Mouse (Mus musculus) CD8-positive naive resting alpha-beta T cell, adult 2 months (primary cell): ENCODE results near the gene Lhb.
"Not testable (repeated sequence)": the region's sequence is repeated elsewhere in the genome, so short reads cannot be mapped to it uniquely, and the experiment has no call there.

Source experiments
- DNase-seq, 2 experiments: peaks; one replicate each; pipeline ENCODE4 v3.0.0; 2022; ENCODE audit warnings: low read depth in 2 of 2, low spot score in 2 of 2

Lhb gene

GRCm38 (mm10) chr7:45454971-45455370, 34.4 kb downstream of the Lhb start:
- no peak for DNase-seq

DNA sequence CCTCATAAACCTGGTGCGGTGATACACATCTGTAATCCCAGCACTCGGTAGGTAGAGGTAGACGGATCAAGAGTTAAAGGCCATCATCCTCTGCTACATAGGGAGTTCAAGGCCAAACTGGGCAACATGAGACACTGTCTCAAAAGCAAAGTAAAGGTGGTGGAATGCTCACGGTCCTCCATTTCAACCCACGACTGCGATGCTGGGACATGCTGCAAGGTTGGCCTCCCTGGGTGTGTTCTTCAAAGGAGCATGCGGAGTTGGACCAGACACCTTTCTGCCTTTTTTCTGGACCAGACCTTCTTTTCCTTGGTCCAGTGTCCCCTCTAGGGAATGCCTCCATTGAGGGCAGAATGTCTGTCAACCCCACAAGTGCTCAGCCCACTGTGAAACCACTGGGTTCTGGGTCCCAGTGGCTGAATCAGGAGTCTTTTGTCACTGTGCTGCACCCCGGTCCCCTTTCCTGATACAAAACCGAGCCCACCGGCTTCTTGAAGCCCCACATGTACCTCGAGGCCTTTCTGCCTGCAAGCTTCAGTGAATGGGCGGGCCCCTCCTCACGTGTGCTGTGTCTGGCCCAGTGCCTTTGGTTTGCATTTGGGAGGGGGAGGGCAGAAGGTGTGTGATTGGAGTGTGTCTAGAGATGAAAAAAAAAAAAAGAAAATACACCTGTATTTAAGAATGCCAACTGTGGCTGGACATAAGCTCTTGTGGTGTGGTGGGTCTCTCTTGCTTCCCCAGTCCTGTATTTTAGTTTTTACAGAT, 35.5 kb downstream of the Lhb start:
- no peak for DNase-seq

GRCm38 (mm10) chr7:45456721-45457203, 36.1 kb downstream of the Lhb start:
- DNase-seq, result no peak

DNA sequence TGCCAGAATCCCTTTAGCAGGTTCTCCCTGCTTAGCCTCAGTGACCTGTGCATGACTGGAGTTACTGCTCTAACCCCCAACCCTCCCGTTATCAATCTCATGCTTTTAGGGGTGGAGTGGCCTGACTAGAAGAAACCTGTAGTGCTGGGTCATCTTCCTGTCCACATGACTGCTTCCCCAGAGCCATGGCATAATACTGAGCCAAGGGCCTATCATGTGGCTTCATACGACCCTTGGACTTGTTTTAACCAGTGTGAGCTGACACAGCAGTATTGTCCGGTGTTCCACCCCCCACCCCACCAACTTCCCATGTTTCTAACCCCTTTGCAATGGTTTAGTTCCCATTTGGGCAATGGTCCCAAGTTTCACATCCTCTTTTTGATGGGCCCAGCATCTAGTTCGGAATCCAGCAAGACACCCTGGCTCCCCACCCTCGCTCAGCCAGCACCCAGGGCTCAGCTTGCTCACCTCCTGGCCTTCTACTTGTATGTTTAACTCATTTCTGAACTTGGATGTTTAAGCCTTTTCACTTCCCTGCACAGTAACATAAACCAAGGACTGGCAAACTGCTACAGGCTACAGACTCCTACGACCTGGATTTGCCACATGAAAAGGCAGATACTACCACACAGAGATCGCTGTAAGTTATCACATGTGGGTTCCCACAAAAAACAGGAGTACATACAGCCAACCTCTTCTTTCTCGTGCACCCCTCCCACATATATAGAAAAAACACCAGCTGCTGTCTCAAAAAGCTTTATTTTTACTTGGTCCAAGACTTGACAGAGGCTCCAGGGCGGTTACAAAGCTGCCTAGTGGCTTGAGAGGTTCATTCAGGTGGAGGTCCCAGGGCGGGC, 36.8 kb downstream of the Lhb start:
- no peak for DNase-seq

DNA sequence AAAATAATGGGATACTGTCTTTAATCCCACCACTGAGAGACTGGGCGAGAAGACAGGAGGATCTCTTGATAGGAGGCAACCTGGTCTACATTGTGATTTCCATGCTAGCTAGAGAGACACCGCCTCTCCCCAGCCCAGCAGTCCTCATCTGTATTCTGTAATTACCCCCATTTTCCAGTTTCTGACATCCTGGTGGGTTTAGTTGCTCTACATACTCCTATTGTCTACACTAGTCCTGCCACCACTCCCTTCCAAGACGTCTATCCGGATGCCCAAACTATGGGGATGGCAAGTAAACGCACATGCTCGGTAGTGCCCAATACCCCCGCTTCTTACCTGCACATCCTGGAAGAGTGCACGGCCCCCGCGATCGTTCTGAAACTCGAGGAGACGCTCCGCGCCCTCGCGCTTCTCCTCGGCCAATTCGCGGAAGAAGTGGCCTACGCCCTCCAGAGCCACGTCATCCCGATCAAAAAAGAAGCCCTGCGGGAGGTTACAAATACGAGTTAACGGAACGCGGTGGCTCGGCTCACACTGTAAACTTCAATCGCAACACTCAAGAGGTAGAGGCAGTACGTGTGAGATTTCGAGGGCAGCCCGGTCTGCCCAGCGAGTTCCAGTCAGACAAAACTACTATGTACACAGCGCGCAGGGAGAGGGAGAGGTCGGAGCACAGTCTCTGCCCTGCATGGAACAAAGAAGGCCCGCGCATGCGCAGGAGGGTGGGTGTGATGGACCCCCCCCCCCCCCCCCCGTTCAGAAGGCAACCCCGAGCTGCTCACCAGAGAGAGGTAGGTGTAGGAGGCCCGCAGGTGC, 38.3 kb downstream of the Lhb start:
- peak; percentile 60 to 70 for DNase-seq

DNA sequence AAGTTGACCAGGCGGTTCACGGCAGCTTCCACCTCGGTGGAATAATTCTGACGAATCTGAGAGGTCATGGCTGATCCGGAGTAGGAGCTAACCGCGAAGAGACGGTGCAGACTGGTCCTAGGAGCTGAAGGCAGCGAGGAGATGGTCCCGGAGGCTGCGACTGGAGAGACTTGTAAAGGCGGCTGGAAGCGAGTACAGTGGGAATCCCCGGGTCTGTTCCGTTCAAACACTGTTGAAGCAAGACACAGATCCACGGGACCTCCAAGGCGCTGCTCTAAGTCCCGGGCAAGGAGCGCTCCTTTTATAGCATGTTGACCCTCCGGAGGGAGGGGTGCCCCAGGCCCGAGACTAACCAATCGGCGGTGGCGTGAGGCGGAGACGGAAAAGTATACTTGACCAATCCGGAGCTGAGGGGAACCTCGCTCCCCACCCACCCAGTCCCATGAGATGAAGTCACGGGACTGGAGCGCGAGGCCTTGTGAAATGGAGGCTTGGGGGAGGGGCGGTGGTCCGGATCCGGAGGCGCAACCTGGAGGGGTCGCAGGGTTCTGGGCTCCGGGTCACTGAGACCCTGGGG, 39.0 kb downstream of the Lhb start, which contains the start of gene Ftl1:
Gene Ftl1 (minus strand): TSS at position 321 of the 577 bp plus-strand sequence.
- DNase-seq, result peak; percentile 88 to 89

DNA sequence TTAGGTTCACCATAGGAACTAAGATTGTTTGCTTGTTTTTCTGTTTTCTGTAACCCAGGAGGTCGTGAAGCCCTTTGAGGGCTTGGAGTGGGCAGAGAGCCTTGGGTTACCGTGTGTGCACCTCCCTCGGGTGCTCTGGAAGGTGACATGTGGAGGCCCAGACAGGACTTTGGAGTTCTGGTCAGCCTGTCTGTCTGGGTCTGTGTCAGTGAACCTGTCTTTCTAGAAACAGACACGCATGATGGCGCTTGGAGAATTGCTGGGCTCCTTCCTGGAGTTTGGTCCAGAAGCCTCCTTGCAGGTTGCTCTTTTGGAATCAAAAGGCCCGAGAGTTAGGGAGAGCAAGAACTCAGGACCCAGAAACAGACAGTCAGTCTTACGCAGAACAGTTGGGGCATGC, 39.8 kb downstream of the Lhb start:
- DNase-seq, result no peak

DNA sequence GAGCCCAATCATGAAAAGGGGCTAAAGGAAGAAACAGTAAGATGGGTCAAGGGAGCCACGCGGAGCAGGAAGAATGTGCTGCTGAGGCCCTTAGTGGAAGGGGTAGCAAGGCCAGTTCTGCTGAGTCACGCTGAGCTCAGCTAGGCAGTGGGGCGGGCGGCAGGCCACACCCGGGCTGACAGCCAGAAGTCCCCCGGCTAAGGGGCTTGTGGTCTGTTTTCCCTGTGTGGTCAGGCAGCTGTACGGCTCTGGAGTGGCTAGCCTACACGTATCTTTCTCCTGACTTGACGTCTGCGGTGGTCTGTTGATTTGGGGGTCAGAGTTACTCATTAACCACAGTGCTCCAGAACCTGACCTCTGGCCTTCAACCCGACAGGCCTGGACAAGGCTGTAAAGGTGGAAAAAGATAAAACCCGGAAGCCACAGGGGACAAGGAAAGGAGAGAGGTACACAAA, 40.3 kb downstream of the Lhb start:
- no peak for DNase-seq

DNA sequence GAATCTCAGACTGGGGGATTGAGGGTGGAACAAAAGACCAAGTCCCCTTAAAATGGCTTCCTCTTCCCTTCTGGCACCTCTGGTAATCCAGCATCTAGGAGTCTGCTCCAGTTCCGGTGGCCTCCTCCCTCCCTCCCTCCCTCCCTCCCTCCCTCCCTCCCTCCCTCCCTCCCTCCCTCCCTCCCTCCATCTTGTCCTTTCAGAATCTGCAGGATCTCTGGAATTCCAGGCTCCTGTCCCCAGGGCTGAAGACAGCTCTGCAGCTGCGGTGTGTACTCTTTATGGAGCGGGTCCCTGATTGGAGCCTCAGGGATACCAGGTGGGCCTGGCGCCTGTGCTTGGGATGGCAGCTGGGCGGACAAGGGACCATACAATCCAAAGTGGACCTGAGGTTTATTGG, 40.7 kb downstream of the Lhb start:
- no peak for DNase-seq

DNA sequence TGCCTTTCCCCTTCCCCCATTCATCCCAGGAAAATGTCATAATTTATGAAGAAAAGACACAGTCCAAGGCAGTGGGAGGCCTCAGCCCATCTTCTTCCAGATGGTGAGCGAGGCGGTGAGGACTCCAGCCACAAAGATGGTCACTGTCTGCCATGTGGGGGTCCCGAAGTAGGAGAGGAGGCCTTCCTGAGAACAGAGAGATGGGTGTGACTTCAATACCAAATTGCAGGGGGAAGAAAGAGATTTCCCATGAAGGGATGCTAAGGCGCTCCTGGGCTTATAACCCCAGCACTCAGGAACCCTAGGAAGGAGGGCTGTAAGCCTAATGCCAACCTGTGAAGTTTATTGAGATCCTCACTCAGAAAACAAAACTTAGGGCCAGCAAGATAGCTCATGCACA, 41.2 kb downstream of the Lhb start:
- DNase-seq, result no peak

GRCm38 (mm10) chr7:45462325-45462724, 41.7 kb downstream of the Lhb start:
- no peak for DNase-seq

DNA sequence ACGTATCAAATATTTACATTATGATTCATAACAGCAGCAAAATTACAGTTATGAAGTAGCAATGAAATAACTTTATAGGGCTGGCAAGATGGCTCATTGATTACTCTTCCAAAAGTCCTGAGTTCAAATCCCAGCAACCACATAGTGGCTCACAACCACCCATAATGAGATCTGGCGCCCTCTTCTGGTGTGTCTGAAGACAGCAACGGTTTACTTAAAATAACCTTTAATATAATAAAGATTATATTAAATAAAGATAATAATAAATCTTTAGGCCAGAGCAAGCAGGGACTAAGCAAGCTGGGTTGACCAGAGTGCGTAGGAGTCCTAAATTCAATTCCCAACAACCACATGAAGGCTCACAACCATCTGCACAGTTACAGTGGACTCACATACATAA, 42.2 kb downstream of the Lhb start:
- not testable (repeated sequence) for DNase-seq

- no peak for DNase-seq
These were observed 43.6 kb downstream of the Lhb start for GRCm38 (mm10) chr7:45463987-45464778.

DNA sequence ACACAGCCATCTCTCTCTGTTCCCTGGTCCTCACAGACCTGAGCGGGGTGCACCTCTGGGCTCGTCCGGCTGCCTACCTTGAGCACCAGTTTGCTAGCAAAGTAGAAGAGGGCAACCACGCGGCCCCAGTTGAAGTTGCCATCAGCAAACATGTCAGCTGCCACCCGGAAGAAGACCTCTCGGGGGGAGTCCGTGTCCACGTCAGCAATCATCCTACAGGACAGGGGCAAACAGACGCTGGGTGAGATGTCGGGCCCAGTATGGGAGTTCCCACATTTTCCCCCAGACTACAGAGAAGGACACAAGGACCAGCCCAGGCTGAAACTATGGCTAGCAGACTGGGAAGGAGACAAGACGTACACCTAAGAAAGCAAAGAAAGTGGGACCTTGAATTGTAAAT, 44.5 kb downstream of the Lhb start:
- no peak for DNase-seq

- no peak for DNase-seq
These were observed 44.9 kb downstream of the Lhb start for GRCm38 (mm10) chr7:45465549-45465948.

GRCm38 (mm10) chr7:45466283-45467089, 45.9 kb downstream of the Lhb start, which contains the start of gene Bax:
Gene Bax, minus strand, starts transcription at chr7:45466898.
- peak; percentile 83 to 91 for DNase-seq

DNA sequence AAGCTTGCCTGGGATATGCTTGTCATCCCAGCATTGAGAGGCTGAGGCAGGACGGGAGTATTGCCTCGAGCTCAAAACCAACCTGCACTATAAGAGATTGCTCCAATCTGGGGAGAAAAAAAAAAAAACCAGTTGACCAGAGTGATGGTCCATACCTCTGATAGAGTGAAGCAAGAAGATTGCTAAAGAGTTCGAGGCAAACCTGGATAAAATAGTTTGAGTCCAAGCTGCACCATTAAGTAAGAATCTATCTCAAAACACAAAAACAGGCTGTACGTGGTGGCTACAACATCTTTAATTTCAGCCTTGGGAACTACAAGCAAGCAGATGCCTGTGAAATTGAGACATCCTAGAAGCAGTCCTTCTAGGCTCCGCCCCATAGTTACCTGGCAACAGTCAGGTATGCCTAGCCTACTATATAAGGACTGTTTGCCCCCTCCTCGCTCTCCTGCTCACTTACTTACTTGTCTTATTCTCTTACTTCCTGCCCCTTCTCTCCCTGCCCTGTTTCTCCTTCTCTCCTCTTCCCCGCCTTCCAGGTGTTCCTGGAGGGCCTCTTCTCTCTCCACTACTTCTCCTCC, 46.6 kb downstream of the Lhb start:
- DNase-seq, result no peak

- peak; percentile 54 to 80 for DNase-seq
These were observed 50.2 kb downstream of the Lhb start for GRCm38 (mm10) chr7:45470869-45471268.
